Mouse (Mus musculus) CH12.LX (cell line): ENCODE results near the gene Phb2. TPM values are rescaled to one million over a fixed set of nuclear protein-coding genes. Genes with fewer than 3 reads are reported as not detected.

Experiments
- DNase-seq: peaks from one replicate; pipeline ENCODE4 v3.0.0-alpha.2; 2013; ENCODE audit errors: extremely low read depth
- H3K27ac ChIP-seq: 2 replicates; pipeline ENCODE4 v1.5.1; 2012; ENCODE audit warnings: low read depth, mild to moderate bottlenecking, control low read depth, moderate library complexity; ENCODE audit not compliant: insufficient read depth
- H3K27me3 ChIP-seq: replicated peaks from 2 replicates; pipeline ENCODE3; 2012; ENCODE audit warnings: inconsistent platforms
- H3K36me3 ChIP-seq, 2 experiments: replicated peaks in 1 of 2; 2 replicates each; pipeline versions ENCODE3 to v1.6.1; 2012; ENCODE audit warnings: inconsistent platforms in 1 of 2, low read length in 1 of 2, mild to moderate bottlenecking in 1 of 2, mixed read lengths in 1 of 2, moderate library complexity in 1 of 2; ENCODE audit not compliant: control insufficient read depth in 1 of 2, insufficient read depth in 1 of 2
- H3K4me1 ChIP-seq, 2 experiments: 2 replicates each; pipeline ENCODE4 v1.6.1; 2012; ENCODE audit warnings: inconsistent platforms in 1 of 2, moderate library complexity in 1 of 2; ENCODE audit not compliant: insufficient read depth in 2 of 2, control insufficient read depth in 1 of 2
- H3K4me2 ChIP-seq: 2 replicates; pipeline ENCODE4 v1.6.1; 2012; ENCODE audit warnings: low read depth, mild to moderate bottlenecking, control low read depth; ENCODE audit not compliant: poor library complexity, insufficient read depth, severe bottlenecking
- H3K4me3 ChIP-seq, 3 experiments: fragments of 150-350 bp in 1 of 3; sonication (generic) in 1 of 3; replicated peaks in 1 of 3; 2 replicates each; pipeline versions ENCODE3 to v1.5.1; 2011 to 2012; ENCODE audit warnings: low read depth in 2 of 3, low read length in 2 of 3, mild to moderate bottlenecking in 2 of 3, moderate library complexity in 2 of 3, control low read depth in 1 of 3, improper control_type of control experiment in 1 of 3, inconsistent platforms in 1 of 3, mixed read lengths in 1 of 3; ENCODE audit not compliant: poor library complexity in 1 of 3
- H3K79me2 ChIP-seq: replicated peaks from 2 replicates; pipeline ENCODE4 v1.6.1; 2012; ENCODE audit warnings: mild to moderate bottlenecking, moderate library complexity; ENCODE audit not compliant: control insufficient read depth, poor library complexity, insufficient read depth, severe bottlenecking; ENCODE audit errors: extremely low read depth
- H3K9ac ChIP-seq: 2 replicates; pipeline ENCODE4 v1.6.1; 2012; ENCODE audit warnings: low read depth, mild to moderate bottlenecking, control low read depth, moderate library complexity; ENCODE audit not compliant: insufficient read depth
- H3K9me3 ChIP-seq: replicated peaks from 2 replicates; pipeline ENCODE3; 2012; ENCODE audit warnings: low read length, inconsistent platforms, mixed read lengths
- BHLHE40 ChIP-seq: IDR thresholded peaks from 2 replicates; pipeline ENCODE4 v1.6.1; 2011; ENCODE audit warnings: mild to moderate bottlenecking, low read depth, low read length, improper control_type of control experiment
- CHD2 ChIP-seq: IDR thresholded peaks from 2 replicates; pipeline ENCODE4 v1.6.1; 2011; ENCODE audit warnings: low read length, improper control_type of control experiment
- ELF1 ChIP-seq: IDR thresholded peaks from 2 replicates; pipeline ENCODE4 v1.6.1; 2014; ENCODE audit warnings: low read depth, mild to moderate bottlenecking, inconsistent platforms, low read length, improper control_type of control experiment
- EP300 ChIP-seq: IDR thresholded peaks from 2 replicates; pipeline ENCODE4 v1.6.1; 2011; ENCODE audit warnings: low read length, improper control_type of control experiment
- HCFC1 ChIP-seq: IDR thresholded peaks from 2 replicates; pipeline ENCODE4 v1.6.1; 2012; ENCODE audit warnings: low read depth, mild to moderate bottlenecking, inconsistent platforms, low read length, improper control_type of control experiment
- JUN ChIP-seq: IDR thresholded peaks from 2 replicates; pipeline ENCODE4 v1.6.1; 2011; ENCODE audit warnings: low read depth, mild to moderate bottlenecking, low read length, improper control_type of control experiment, moderate library complexity; ENCODE audit not compliant: insufficient read depth
- MAX ChIP-seq: IDR thresholded peaks from 2 replicates; pipeline ENCODE4 v1.6.1; 2011; ENCODE audit warnings: low read length, improper control_type of control experiment
- MAZ ChIP-seq: IDR thresholded peaks from 2 replicates; pipeline ENCODE4 v1.6.1; 2012; ENCODE audit warnings: low read depth, mild to moderate bottlenecking, inconsistent platforms, low read length, improper control_type of control experiment, moderate library complexity
- MEF2A ChIP-seq: IDR thresholded peaks from 2 replicates; pipeline ENCODE4 v1.6.1; 2014; ENCODE audit warnings: low read depth, mild to moderate bottlenecking, inconsistent platforms, low read length, improper control_type of control experiment, borderline replicate concordance
- MXI1 ChIP-seq: IDR thresholded peaks from 2 replicates; pipeline ENCODE4 v1.6.1; 2011; ENCODE audit warnings: mild to moderate bottlenecking, low read depth, low read length, improper control_type of control experiment
- NELFE ChIP-seq: IDR thresholded peaks from 2 replicates; pipeline ENCODE4 v1.6.1; 2011; ENCODE audit warnings: low read depth, low read length, improper control_type of control experiment
- NRF1 ChIP-seq: IDR thresholded peaks from 2 replicates; pipeline ENCODE4 v1.6.1; 2014; ENCODE audit warnings: low read depth, mild to moderate bottlenecking, inconsistent platforms, low read length, improper control_type of control experiment, moderate library complexity
- PAX5 ChIP-seq: IDR thresholded peaks from 2 replicates; pipeline ENCODE4 v1.6.1; 2012; ENCODE audit warnings: low read length, inconsistent platforms, mixed read lengths
- POLR2A ChIP-seq: IDR thresholded peaks from 2 replicates; pipeline ENCODE4 v1.6.1; 2011; ENCODE audit warnings: low read depth, mild to moderate bottlenecking, improper control_type of control experiment, low read length
- SMC3 ChIP-seq: IDR thresholded peaks from 2 replicates; pipeline ENCODE4 v1.6.1; 2011; ENCODE audit warnings: low read depth, low read length, improper control_type of control experiment
- TBP ChIP-seq: conservative IDR thresholded peaks from 2 replicates; pipeline ENCODE4 v1.6.1; 2011; ENCODE audit warnings: low read depth, low read length, improper control_type of control experiment
- TCF12 ChIP-seq: IDR thresholded peaks from 2 replicates; pipeline ENCODE4 v1.6.1; 2014; ENCODE audit warnings: low read depth, mild to moderate bottlenecking, inconsistent platforms, low read length, improper control_type of control experiment
- USF1 ChIP-seq: IDR thresholded peaks from 2 replicates; pipeline ENCODE4 v1.6.1; 2014; ENCODE audit warnings: low read depth, mild to moderate bottlenecking, inconsistent platforms, low read length, improper control_type of control experiment
- USF2 ChIP-seq: conservative IDR thresholded peaks from 2 replicates; pipeline ENCODE4 v1.6.1; 2011; ENCODE audit warnings: low read depth, low read length, improper control_type of control experiment
- ZC3H11A ChIP-seq: IDR thresholded peaks from 2 replicates; pipeline ENCODE4 v1.6.1; 2012; ENCODE audit warnings: low read depth, mild to moderate bottlenecking, inconsistent platforms, low read length, improper control_type of control experiment
- ZKSCAN1 ChIP-seq: IDR thresholded peaks from 2 replicates; pipeline ENCODE4 v1.6.1; 2012; ENCODE audit warnings: low read depth, inconsistent platforms, low read length, improper control_type of control experiment, borderline replicate concordance
- ZNF384 ChIP-seq: IDR thresholded peaks from 2 replicates; pipeline ENCODE4 v1.6.1; 2012; ENCODE audit warnings: low read depth, low read length, improper control_type of control experiment, inconsistent platforms
- dilution Hi-C: fragments of 300-500 bp; cut with MboI; formaldehyde crosslinking; loops from 2 replicates; pipeline ENCODE4 v1.14.3; 2020; ENCODE audit warnings: low sequenced_read_pairs; ENCODE audit not compliant: extremely low pct_unique_long_range_greater_than_20kb, extremely low pct_ligation_motif_present
- in situ Hi-C: fragments of 300-500 bp; cut with MboI; formaldehyde crosslinking; loops from 3 replicates; pipeline ENCODE4 v1.14.3; 2019; ENCODE audit warnings: low sequenced_read_pairs, low pct_ligation_motif_present, low pct_unique_long_range_greater_than_20kb, mixed read lengths
- polyA plus RNA-seq: library from polyadenylated mRNA; unstranded; fragments of >175 nt; gene quantifications from 2 replicates; pipeline ENCODE4 v1.2.1, GENCODE M21; 2012; ENCODE audit warnings: low read depth; ENCODE audit not compliant: insufficient read length
- total RNA-seq, 2 experiments: library from RNA; depleted of rRNA; stranded (reverse); fragments of 300-350 nt in 1 of 2; fragments of >200 nt in 1 of 2; gene quantifications; 2 replicates each; pipeline ENCODE4 v1.2.3; 2012 to 2014

The Phb2 gene
- total and polyA plus RNA-seq, 3 experiments = 380 to 694 (median 440) TPM

DNA sequence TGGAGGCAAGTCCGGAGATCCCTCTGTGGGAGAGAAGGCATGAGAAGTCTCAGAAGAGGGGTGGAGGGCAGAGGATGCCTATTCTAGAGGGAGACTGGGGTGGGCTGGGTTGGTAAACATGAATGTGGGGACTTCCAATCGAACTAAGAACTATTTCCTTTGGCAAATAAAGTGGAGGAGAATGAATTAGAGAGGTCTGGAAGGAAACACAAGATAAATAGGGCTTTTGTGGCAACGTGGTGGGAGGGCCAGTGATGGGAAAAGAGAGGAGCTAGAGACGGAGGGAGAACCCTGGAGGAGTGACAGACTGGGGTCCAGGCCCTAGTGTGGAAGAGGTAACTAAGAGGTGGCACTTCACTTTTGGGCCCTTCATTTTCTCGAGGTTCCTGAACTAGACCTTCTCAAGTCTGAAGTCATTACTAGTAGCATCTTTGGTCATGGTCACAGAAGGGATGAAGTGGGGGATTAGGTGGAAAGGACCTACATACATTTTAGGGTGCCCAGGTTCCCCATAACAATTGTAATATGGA, 45.3 kb downstream of the Phb2 start:
- TF ChIP-seq MEF2A (no peak), ELF1 (no peak), NELFE (no peak), HCFC1 (no peak), USF1 (no peak), USF2 (no peak), MAZ (no peak), JUN (no peak), POLR2A (no peak), EP300 (no peak), MXI1 (no peak), ZKSCAN1 (no peak), SMC3 (no peak)
- Histone ChIP-seq H3K9me3 (no peaks in the 10 kb centered on the region), H3K4me2 (peak overlapping the region; percentile 78), H3K79me2 (peaks cover 6% of the 10 kb centered on the region; the same call in 1 of the 2 replicates), H3K36me3 (peaks cover 8 to 41% of the 10 kb centered on the region in 2 experiments), H3K9ac (peak overlapping the region; percentile 95), H3K27me3 (no peaks in the 10 kb centered on the region), H3K4me1 (peaks cover 5 to 39% of the 10 kb centered on the region in 2 experiments), H3K27ac (no peak overlapping the region), H3K4me3 (peak overlapping the region; percentile 66 to 95 (median 68))
- no peak for DNase-seq
- in situ Hi-C loops (no loop called here), dilution Hi-C loops (no loop called here)

DNA sequence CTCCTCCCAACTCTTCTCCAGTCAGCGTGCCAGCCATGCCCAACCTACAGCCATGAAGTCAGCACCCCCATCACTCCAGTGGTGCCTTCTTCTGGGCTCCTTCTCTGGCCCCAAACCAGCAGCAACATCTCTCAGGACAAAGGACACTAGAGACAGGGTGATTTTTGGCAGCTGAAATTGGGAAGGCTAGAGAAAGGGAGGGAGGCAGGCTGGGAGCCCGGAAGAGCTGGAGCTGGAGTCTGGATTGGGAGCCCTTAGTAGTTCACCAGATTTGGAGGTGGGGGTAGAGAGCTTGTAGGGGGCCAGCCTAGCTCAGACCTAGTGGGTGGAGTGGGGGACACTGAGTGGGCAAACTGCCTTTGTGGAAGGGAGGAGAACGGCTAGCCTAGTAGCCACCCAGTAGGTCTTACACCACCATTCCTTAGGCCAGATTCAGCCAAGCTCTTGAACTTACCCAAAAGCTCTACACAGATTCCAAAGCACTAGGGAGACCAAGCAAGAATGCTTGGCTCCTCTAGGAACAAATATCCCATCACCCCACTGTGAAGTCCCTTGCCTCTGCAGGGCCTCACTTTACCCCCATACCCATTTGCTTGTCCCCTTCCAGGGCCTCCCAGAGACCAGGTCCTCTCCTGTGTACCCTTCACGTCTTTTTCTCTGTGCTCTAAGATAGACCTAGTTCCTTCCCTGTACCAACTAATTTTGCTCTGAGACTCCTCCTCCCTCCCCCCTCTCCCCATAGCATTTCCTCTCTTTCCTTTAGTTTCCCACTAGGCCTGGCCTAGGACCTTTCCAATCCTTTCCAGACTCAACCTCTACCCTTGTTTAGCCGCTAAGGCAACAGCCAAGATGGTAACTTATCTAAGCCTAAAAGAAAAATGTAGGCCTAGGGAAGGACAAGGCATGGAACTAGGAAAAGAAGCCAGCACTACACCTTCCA, 46.0 kb downstream of the Phb2 start:
- Histone ChIP-seq H3K27ac (no peak overlapping the region), H3K27me3 (no peaks in the 10 kb centered on the region), H3K79me2 (peaks cover 6% of the 10 kb centered on the region; the same call in 1 of the 2 replicates), H3K4me1 (peaks cover 5 to 39% of the 10 kb centered on the region in 2 experiments), H3K36me3 (peaks cover 14 to 42% of the 10 kb centered on the region in 2 experiments), H3K9ac (peak overlapping the region; percentile 95), H3K4me3 (no peak overlapping the region), H3K4me2 (0 out of 2 replicates have a peak overlapping the region, but pooled peaks have one; percentile 16), H3K9me3 (no peaks in the 10 kb centered on the region)
- no peak for DNase-seq
- TF ChIP-seq BHLHE40 (no peak), ZC3H11A (no peak), NRF1 (no peak), TBP (no peak), USF1 (no peak), CHD2 (no peak), ZKSCAN1 (no peak), HCFC1 (no peak), ZNF384 (no peak), PAX5 (no peak), MAX (no peak), ELF1 (no peak), TCF12 (no peak)
- in situ Hi-C loops = no loop called here
- dilution Hi-C loops = no loop called here
